Mouse (Mus musculus) left cerebral cortex, adult 9 months (tissue): ENCODE data around the gene Tmem203.
A peak's percentile ranks its signal among the peaks of the same experiment; 100 is the strongest.
"Not testable (repeated sequence)": the region's sequence is repeated elsewhere in the genome, so short reads cannot be mapped to it uniquely, and the experiment has no call there.

Source experiments
- DNase-seq, 2 experiments: peaks; one replicate each; pipeline ENCODE4 v3.0.0; 2022; ENCODE audit warnings: low spot score in 2 of 2

Tmem203 gene

DNA sequence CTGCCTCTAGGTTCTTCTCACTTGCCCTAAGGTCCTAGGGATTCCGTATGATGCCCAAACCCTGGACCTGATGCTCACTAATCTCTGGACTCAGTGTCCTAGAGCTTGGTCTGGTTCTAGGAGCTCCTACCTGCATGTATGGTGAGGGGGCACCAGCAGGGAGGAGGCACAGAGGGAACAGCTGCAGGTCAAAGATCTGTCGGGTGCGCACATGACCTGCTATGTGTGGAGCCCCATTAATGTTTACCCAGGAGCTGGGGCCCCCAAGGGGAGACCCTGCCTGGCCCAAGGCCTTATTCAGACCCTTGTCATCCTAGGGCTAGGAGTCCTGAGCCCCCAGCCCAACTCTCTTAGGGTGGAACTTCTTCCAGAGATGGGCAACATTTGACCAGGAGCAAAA, 21.2 kb upstream of the Tmem203 start, which contains the start of gene Slc34a3:
Gene Slc34a3, minus strand, starts transcription at position 315 of the 400 bp plus-strand sequence.
- no peak for DNase-seq

DNA sequence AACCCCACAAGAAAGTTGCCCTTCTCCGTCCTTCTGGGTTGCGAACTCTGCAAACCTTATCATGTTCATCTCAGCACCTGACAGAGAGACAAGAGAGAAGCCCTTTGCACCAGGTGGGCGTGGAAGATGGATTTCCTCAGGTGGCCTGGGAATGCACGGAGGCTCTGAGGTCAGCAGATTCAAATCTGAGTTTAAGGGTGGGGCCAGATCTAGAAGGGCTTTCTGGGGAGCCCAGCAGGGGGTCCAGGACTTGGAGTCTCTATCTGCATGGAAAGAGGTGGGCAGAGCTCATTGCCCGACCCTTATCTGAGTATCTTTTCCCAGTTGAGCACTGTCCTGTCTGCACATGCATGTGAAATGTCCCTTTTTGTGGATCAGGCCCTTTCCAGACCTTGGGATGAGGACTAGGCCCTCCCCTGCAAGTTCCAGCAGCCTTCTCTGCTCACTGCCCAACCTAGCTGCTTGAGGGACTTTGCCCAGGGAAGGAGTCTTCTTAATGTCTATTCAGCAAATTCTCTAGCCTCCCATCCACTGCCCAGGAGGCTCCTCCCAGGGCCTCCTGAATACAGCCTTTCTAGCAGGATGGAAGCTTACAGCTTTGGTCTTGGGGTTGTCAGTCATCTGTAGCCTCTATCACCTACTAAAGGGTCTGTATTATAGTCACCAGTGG, 20.6 kb upstream of the Tmem203 start:
- no peak for DNase-seq

DNA sequence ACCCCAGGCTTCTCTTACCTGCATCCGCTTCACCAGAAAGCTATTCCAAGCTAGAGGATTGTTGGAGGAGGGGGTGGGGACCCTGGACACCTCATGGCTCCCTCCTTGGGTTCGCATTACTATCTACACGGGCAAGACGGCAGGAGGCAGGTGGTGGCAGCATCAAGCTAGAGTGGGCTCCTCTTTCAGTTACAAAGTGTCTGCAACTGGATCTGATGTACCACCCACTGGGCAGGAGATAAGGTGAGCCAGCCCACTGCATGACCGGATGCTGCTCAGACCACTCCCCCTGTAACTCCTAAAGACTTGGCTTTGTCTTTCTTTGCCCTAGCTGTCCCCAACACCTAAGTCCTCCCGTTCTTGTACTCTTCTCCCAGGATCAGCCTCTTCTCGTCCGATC, 18.6 kb upstream of the Tmem203 start, which contains the start of gene Rnf224:
Gene Rnf224, minus strand, starts transcription at position 174 of the 400 bp plus-strand sequence.
- no peak for DNase-seq

DNA sequence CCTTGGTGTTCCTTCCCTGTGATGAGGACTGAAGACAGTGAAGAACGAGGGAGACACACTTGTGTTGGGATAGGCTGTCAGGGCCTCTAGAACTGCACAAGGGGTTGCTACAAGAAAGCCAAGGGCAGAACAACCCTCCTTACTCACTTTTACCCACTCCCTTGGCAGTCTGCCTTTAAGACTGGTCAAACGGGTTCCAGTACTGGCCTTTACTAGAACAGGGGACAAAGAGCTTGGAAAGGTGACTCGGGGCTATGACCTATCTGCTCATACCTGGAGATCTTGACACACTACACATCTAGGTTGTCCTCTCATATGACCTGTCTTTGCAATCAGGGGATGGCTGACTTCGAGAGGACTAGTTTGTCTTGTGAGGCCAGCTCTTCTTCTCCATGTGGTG, 17.7 kb upstream of the Tmem203 start:
- DNase-seq: no peak

DNA sequence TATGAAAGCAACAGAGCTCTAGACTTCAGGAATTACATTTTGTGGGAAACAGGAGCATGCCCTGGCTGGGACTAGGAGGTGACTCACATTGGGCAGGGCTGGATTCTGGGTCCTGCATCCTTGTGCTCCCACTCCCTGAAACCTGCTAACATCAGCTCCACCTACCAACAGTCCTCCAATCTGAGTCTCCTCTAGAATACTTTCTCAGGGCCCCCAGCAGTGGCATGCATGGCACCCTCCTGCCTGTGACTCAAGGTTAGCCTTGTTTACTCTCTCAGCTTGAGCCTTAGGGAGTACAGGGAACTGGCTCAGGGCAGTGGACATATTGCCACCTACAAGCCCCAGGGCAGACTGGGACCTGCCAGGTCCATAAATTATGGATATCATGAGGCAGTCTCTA, 17.1 kb upstream of the Tmem203 start:
- no peak for DNase-seq

DNA sequence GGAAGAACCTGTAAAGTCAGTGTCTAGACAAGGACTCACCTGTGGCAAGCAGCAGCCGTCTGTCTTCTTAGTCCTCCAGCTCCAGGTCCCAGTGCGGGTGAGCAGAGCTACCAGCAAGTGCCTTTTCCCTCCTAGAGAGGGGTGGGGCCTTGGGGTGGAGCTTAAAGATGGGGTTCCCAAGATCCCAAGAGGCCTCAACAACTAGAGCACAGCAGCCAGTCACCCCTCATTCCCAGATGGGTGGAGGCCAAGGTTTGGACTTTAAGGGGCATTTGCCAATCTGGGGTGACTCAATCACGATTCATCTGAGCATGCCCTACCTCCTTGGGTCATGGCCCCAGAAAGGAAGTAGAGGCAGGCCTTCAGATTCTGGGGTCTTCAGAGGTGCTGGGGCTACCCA, 15.5 kb upstream of the Tmem203 start:
- no peak for DNase-seq

DNA sequence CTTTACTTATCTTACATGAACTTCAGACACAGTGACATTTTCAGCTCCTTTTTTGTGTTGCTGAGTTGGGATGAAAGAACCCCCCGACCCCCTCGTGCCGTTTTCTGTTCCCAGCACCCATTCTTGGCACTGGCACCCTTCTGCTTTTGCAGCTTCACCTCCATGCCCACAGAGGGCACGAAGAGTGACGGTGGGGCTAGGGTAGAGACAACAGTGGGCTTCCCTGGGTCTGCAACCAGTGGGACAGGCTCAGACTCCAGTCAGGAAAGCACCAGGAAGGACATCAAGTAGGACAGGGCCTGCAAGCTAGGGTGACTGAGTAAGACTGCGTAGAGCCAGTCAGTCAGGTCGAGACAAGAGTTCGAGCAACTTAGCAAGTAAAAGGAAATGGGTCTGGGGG, 14.9 kb upstream of the Tmem203 start:
- no peak for DNase-seq

DNA sequence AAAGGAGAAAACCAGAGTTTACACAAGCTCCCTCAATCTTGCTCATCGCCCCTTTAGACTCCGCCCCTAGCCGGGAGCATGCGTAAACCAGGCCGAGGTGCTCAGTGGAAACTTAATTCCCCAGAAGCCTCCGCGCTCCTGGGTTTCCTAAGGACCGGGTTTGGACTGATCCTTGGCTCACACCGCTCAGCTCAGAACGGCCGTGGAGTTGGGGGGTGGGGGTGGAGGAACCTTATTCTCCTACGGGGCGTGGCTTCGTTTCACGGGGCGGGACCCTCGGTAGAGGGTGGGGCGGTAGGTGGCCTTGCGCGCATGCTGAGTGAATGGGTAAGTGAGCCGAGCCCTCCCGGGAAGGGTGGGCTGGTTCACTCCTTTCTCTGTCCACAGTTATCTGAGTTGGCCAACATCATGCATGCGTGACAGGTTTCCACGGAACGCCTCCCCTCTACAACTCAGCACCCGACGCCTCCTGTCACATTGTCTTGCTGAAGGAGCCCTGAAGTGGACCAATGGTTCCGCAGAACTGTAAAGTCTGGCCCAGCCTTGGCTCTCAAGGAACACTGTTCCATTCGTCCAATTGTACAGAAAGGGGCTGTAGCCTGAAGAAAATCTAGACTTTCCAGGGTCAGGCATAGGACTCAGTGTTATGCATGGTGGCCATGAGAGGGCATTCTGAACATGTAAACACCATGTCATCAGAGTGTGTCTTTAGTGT, 14.4 kb upstream of the Tmem203 start:
- DNase-seq: peak in 1 of 2 experiments; percentile 77

DNA sequence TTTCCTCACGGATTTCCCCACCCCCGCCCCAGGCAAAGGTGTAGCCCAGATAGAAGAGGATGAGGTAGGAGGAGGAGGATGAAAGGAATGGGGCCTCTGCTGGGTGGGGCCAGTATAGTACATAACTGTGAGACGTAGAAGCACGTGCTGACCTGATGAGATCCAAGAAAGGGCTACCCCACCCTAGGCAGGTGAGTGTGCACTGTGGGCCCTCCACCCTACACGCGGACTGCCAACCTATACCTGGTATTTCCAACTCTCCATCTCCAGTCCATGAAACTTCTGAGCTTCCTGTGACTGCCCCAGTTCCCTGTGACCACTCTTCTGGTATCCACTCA, 13.8 kb upstream of the Tmem203 start:
- DNase-seq: no peak

DNA sequence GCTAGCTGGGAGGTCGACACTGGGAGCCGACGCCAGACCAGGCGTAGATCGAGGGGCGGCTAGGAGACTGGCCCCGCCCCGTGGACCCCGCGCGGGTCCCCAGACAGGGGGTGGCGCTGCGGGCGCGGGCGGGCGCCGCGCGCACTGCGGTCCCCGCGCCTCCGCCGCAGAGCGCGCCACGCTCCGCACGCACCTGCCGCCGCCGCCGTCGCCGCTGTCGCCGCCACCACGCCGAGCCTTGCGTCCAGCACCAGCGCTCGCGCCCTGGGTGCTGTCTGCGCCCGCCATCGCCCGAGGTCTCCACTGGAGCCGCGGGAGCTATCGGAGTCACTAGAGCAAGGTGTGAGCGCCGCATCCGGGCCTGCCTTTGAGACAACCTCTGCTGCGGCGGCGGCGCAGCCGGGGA, 13.1 kb upstream of the Tmem203 start, which contains the start of the genes Rnf208 and Cysrt1:
Gene Rnf208, plus strand, starts transcription at position 155 of the 406 bp plus-strand sequence.
Gene Cysrt1, minus strand, starts transcription at position 352 of the 406 bp plus-strand sequence.
- DNase-seq: no peak

DNA sequence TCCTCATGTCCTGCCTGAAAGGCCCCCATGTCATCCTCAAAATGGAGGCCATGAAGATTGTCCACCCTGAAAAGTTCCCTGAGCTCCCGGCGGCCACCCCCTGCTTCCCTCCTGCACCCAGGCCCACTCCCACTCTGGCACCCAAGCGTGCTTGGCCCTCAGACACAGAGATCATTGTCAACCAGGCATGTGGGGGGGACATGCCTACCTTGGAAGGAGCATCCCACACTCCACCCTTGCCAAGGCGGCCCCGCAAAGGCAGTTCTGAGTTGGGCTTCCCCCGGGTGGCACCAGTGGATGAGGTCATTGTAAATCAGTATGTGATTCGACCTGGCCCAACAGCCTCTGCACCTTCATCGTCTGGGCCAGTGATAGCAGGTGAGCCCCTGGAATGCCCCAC, 11.9 kb upstream of the Tmem203 start:
- no peak for DNase-seq

DNA sequence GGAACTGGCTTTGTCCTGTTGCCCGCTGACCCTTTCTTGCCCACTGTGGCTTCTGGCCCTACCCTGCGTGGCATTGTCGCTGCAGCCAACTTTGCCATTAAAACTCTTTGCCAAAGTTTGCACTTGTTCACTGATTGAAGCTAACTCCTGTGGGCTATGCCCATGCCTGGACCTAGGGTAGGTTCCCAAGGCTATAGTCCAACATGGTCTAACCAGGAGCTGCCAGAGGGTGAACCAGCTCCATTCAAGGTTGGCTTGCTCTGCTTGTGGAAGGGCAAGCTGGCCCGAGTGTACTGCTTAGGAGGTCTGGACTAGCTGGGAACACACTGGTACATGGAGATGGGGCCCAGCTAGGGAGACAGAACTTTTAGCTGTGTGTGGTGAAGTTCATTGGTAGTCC, 11.1 kb upstream of the Tmem203 start:
- no peak for DNase-seq

DNA sequence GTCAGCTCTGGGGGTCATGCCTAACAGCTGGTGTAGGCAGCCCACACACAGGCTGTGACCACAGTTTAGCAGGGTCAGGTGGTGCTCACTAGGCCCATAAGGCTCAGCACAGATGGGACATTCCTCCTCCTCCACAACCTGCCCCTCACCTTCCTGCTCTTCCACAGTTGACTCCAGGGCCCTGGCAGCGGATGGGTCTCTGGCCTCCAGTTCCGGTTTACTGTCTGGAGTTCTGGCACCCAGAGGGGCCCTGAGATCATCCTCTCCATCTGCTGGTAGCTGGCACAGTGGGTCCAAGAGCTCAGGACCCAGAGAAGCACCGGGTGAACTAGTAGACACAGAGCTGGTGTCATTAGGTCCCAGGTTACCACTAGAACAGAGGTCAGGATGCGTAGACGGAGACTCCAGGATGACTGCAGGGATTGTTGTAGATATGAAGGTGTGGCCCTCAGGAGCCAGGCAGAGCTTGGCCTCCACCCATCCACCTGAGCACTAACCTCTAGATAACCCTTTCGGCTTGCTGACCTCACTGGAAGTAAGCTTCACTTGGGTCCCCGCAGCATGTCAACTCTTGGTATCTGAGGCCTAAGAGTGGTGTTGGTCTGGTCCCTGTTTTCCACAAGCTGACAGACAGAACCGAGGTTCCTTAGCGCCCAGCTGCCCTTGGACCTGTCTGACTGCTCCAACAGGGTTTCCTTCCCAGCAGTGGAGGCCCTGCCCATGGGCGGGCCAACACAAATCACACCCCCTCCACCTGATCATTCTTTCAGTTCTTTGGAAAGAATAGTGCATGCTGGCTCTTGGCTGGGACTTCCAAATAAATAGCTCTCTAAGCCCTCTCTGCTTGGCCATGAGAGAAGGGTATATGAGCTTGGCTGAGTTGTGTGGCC, 8.8 kb upstream of the Tmem203 start, which contains the start of gene AL732309.1:
Gene AL732309.1, minus strand, starts transcription at position 681 of the 890 bp plus-strand sequence.
- no peak for DNase-seq

DNA sequence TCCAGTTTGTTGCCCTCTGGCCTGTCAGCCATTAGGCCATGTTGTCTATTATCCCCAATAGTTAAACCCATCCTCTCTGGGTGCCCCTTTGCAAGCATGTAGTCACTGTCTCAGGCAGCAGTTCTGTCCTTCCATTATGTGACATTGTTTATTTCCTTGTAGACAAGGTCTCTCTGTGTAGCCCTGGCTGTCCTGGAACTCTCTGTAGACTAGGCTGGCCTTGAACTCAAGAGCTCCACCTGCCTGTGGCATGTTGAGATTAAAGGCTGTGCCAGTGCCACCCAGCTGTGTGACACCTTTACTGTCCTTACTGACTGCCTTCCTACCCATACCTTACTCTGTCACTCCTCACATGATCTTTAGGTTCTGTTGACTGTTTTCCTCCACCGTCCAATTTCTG, 2.9 kb upstream of the Tmem203 start:
- no peak for DNase-seq

DNA sequence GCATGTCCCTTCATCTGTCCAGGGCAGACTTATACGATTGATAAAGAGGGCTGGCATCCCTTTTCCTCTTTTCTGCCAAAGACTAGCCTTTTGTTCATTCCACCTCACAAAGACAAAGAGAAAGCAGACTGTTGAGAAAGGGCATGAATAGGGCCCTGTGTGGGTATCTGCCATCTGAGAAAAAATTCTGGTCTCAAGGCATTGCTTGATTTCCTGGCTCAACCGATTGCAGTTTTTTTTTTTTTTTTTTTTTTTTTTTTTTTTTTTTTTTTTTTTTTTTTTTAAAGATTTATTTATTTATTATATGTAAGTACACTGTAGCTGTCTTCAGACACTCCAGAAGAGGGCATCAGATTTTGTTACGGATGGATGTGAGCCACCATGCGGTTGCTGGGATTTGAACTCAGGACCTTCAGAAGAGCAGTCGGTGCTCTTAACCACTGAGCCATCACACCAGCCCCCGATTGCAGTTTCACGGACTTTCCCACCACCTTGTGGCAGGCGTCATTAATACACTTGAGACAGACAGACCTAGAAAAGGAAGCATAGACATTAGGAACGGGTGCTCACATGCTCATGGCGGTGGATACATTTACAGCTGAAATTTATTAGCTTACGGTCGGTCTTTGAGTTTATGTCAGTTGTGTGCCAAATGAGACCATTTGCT, 1.3 kb downstream of the Tmem203 start:
- DNase-seq: not testable (repeated sequence)

DNA sequence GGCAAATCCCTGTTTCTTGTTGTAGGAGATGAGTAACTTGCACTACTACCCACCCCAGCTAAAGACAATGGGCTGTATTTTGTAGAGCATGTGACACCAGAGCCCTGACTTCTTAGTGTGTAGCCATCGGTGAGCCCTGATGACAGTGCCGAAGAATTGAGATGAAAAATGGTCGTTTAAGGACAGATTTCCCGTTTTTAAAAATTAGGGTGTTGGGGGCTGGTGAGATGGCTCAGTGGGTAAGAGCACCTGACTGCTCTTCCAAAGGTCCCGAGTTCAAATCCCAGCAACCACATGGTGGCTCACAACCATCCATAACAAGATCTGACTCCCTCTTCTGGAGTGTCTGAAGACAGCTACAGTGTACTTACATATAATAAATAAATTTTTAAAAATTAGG, 2.0 kb downstream of the Tmem203 start:
- not testable (repeated sequence) for DNase-seq

DNA sequence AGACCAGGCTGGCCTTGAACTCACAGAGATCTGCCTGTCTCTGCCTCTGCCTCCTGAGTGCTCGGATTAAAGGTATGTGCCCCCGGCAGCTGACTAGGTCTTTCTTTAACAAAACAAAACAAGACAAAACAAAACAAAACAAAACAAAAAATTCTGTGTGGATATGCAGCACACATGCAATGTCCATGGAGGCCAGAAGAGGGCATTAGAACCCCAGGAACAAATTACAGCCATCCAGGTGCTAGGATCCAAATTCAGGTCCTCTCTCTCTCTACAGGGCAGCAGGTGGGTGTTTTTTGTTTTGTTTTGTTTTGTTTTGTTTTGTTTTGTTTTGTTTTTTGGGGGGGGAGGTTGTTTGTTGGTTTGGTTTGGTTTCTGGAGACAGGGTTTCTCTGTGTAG, 3.6 kb downstream of the Tmem203 start:
- DNase-seq: no peak

DNA sequence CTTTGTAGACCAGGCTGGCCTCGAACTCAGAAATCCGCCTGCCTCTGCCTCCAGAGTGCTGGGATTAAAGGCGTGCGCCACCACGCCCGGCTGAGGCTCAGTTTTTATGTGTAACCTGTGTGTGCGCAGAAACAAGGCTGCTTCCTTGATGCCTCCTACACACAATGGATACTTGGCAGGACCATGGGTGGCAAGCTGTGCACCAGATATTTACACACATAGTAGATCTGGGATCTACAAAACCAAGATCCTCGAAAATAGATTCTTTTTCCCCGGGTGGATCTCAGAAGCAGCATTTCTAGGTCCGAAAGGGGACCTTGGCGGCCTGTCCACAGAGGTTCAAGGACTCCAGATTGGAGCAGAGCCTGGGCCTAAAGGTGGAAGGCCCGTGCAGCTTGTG, 6.6 kb downstream of the Tmem203 start:
- peak in 1 of 2 experiments; percentile 59 for DNase-seq

DNA sequence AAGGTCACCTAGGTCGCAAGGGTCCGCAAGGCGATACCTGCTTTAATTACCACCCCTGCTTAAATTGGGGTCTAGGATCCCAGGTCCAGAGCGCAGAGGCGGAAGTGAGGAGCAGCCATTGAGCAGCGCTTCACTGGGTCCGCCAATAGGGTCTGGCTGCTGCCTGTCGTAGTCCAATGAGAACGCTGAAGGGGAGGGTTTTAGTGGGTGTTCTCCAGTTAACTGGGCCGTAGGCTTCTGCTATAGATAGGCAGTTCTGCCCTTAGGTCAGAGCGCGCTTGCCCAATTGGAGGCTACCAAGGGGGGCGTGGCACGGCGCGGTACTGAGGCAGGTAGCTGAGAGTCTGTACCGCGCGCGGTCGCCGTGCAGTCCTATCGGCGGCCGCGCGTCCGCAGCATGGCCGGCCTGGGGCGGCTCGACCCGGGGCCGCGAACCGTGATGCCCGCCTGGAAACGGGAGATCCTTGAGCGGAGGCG, 7.1 kb downstream of the Tmem203 start, which contains the start of gene Tprn:
Gene Tprn, plus strand, starts transcription at position 328 of the 477 bp plus-strand sequence.
- DNase-seq: peak; percentile 97

DNA sequence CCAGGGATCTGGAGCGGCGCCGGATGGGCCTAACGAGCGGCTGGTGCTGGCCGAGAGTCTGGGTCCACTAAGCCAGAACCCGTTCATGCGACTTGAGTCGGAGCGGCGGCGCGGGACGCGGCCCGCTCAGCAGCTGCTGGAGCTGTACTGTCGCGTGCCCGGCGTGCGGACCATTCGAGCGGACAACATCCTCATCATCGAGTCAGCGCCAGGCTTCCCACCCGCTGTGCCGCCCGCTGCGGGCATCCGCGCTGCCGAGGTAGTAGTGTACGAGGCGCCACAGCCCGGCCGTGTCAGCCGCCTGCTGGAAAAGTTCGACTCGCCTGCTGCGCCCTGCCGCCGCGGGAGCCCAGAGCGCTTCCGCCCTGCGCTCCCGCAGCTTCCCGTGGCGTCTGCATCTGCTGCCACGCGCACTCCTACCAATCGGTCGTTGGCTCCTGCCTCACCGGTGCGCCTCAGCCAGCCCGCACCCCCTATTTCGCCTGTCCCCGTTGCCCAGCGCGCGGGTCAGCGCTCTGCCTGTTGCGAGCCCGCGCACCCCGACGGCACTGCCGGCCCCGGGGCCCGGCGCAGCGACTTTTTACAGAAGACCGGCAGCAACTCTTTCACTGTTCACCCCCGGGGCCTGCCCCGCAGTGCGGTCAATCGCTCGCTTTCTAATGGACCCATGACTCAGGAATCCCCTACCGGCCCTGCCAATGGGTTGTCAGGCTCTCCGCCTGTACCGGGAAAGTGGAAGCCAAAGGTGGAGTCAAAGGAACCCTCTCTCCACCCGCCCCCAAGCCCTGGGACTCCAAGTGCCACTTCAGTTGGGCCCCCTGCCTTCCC, 7.8 kb downstream of the Tmem203 start:
- no peak for DNase-seq
